Mouse (Mus musculus) liver, adult 2 months (tissue): ENCODE results near the gene Hils1.

ENCODE experiments used
- CTCF ChIP-seq: fragments of 200-500 bp; IDR thresholded peaks from 2 replicates; pipeline ENCODE4 v1.5.1; 2011; ENCODE audit warnings: low read depth, low read length, control low read depth
- POLR2A ChIP-seq: fragments of 200-500 bp; IDR thresholded peaks from 2 replicates; pipeline ENCODE4 v1.6.1; 2011; ENCODE audit warnings: low read length, control low read depth; ENCODE audit not compliant: insufficient read depth; ENCODE audit errors: extremely low read depth

GRCm38 (mm10) chr11:94968187-94968586, 794 bp downstream of the Hils1 start:
- TF ChIP-seq POLR2A (no peak), CTCF (no peak)
